Mouse (Mus musculus) MEL (cell line): Measurements from ENCODE around the gene Slc2a13.

ENCODE experiments used
- BHLHE40 ChIP-seq: IDR thresholded peaks from 2 replicates; pipeline ENCODE4 v1.6.1; 2012; ENCODE audit warnings: low read depth, mild to moderate bottlenecking, inconsistent platforms, low read length, improper control_type of control experiment, borderline replicate concordance
- CHD2 ChIP-seq: IDR thresholded peaks from 2 replicates; pipeline ENCODE4 v1.6.1; 2011; ENCODE audit warnings: low read length, improper control_type of control experiment
- CTCF ChIP-seq, 3 experiments: IDR thresholded peaks in 2 of 3; conservative IDR thresholded peaks in 1 of 3; 2 replicates each; pipeline ENCODE4 v1.5.1; 2011 to 2012; ENCODE audit warnings: low read length in 3 of 3, low read depth in 2 of 3, mild to moderate bottlenecking in 2 of 3, improper control_type of control experiment in 1 of 3, inconsistent platforms in 1 of 3, mixed read lengths in 1 of 3, moderate library complexity in 1 of 3; ENCODE audit not compliant: control insufficient read depth in 1 of 3, insufficient read depth in 1 of 3, poor library complexity in 1 of 3, severe bottlenecking in 1 of 3
- EP300 ChIP-seq, 2 experiments: IDR thresholded peaks; 2 replicates each; pipeline ENCODE4 v1.6.1; 2011; ENCODE audit warnings: improper control_type of control experiment in 2 of 2, low read length in 2 of 2, low read depth in 1 of 2, mild to moderate bottlenecking in 1 of 2
- GATA1 ChIP-seq: IDR thresholded peaks from 2 replicates; pipeline ENCODE4 v1.6.1; 2011; ENCODE audit warnings: low read depth, low read length, improper control_type of control experiment
- MAFK ChIP-seq: IDR thresholded peaks from 2 replicates; pipeline ENCODE4 v1.6.1; 2011; ENCODE audit warnings: low read depth, mild to moderate bottlenecking, low read length, improper control_type of control experiment, borderline replicate concordance
- MYB ChIP-seq: IDR thresholded peaks from 2 replicates; pipeline ENCODE4 v1.6.1; 2011; ENCODE audit warnings: mild to moderate bottlenecking, low read depth, low read length, improper control_type of control experiment
- POLR2A ChIP-seq, 2 experiments: IDR thresholded peaks; 2 replicates each; pipeline ENCODE4 v1.6.1; 2011 to 2012; ENCODE audit warnings: low read length in 2 of 2, mild to moderate bottlenecking in 2 of 2, control low read depth in 1 of 2, improper control_type of control experiment in 1 of 2, low read depth in 1 of 2, moderate library complexity in 1 of 2; ENCODE audit not compliant: control insufficient read depth in 1 of 2, insufficient read depth in 1 of 2, poor library complexity in 1 of 2
- TAL1 ChIP-seq: IDR thresholded peaks from 2 replicates; pipeline ENCODE4 v1.6.1; 2012; ENCODE audit warnings: mild to moderate bottlenecking, inconsistent platforms, low read length, moderate library complexity, mixed read lengths
- ZC3H11A ChIP-seq: IDR thresholded peaks from 2 replicates; pipeline ENCODE4 v1.6.1; 2012; ENCODE audit warnings: low read depth, mild to moderate bottlenecking, inconsistent platforms, low read length, improper control_type of control experiment
- ZKSCAN1 ChIP-seq: IDR thresholded peaks from 2 replicates; pipeline ENCODE4 v1.6.1; 2012; ENCODE audit warnings: low read depth, mild to moderate bottlenecking, inconsistent platforms, low read length, improper control_type of control experiment, moderate library complexity

GRCm38 (mm10) chr15:91338350-91338749, 234.7 kb downstream of the Slc2a13 start:
- TF ChIP-seq ZC3H11A (no peak), POLR2A (IDR thresholded peaks at IDR 0.05; ENCODE audit: control insufficient read depth in 1 of 2, insufficient read depth in 1 of 2, low read depth in 1 of 2, low read length in 2 of 2, poor library complexity in 1 of 2) (no peak), GATA1 (no peak), CTCF (IDR thresholded peaks at IDR 0.05 in 2 of 3, conservative IDR thresholded peaks at IDR 0.05 in 1 of 3; ENCODE audit: control insufficient read depth in 1 of 3, insufficient read depth in 1 of 3, low read depth in 2 of 3, low read length in 3 of 3, poor library complexity in 1 of 3, severe bottlenecking in 1 of 3) (no peak), EP300 (IDR thresholded peaks at IDR 0.05; ENCODE audit: low read depth in 1 of 2, low read length in 2 of 2) (no peak), BHLHE40 (no peak), MYB (no peak), MAFK (no peak), ZKSCAN1 (no peak), TAL1 (no peak), CHD2 (no peak)
